Mouse (Mus musculus) C2C12 (cell line): ENCODE results near the gene Capn2.

ENCODE experiments used
- CEBPB ChIP-seq: IDR thresholded peaks from one replicate; pipeline ENCODE4 v1.6.1; 2011; ENCODE audit warnings: low read depth, mild to moderate bottlenecking, control low read depth, moderate library complexity
- CTCF ChIP-seq: IDR thresholded peaks from one replicate; pipeline ENCODE4 v1.5.1; 2011; ENCODE audit not compliant: control insufficient read depth, insufficient read depth, insufficient read length
- FOSL1 ChIP-seq: IDR thresholded peaks from one replicate; pipeline ENCODE4 v1.8.0; 2011; ENCODE audit warnings: mild to moderate bottlenecking, low read length; ENCODE audit not compliant: poor library complexity, insufficient read depth, severe bottlenecking
- MAX ChIP-seq: IDR thresholded peaks from one replicate; pipeline ENCODE4 v1.6.1; 2011; ENCODE audit warnings: mild to moderate bottlenecking, control low read depth
- MYOD1 ChIP-seq: IDR thresholded peaks from one replicate; pipeline ENCODE4 v1.6.1; 2011; ENCODE audit warnings: low read depth; ENCODE audit not compliant: control insufficient read depth, insufficient read length
- MYOG ChIP-seq: IDR thresholded peaks from one replicate; pipeline ENCODE4 v1.6.1; 2011; ENCODE audit not compliant: control insufficient read depth, insufficient read length; ENCODE audit errors: extremely low read depth
- USF1 ChIP-seq: IDR thresholded peaks from one replicate; pipeline ENCODE4 v1.6.1; 2011; ENCODE audit warnings: low read depth, mild to moderate bottlenecking, control low read depth, moderate library complexity

GRCm38 (mm10) chr1:182516758-182517676, at the start of gene Capn2:
- TF ChIP-seq CTCF = peak; percentile 86
- TF ChIP-seq MAX = peak; percentile 12
- TF ChIP-seq USF1 = no peak
- TF ChIP-seq MYOD1 = no peak
- no peak for TF ChIP-seq MYOG
- no peak for TF ChIP-seq CEBPB
- no peak for TF ChIP-seq FOSL1
